Comparison of ENCODE assay signal across 26 mouse cellular contexts in the genomic region with DNA sequence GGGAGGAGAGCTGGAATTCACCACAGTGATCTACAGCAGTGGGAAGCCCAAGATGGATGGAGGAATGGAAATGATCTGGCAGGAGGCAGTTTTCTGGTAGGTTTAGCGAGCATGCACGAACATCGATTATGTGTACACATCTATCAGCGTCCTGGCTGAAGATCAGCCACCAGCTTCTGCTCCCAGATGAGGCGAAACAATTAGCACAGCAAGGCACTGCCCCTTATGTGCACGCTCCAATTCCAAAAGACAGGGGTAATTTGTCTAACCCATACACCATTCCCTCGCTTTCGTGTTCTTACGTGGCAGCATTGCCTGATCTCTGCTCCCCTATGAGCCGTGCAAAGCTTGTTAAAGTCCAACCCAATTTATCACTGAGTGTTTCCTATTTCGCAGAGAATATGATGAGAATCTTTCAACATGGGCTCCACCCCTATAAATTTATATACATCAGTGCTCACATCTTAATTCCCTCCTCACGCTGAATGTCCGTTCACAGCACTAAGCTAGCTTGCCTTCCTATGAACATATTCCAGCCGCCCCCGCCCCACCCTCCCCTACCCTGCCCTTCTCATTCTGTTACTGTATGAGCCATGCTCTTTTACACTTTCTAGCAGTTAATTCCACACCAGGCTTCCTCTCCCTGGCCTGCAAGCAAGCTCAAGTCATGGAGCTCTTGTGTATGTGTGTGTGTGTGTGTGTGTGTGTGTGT.
DNase-seq lines count a peak whose midpoint lies in the region; ATAC-seq lines count a peak whose summit lies in the region.
"Had no signal": no experiment of that assay in that cellular context is flagged by ENCODE, and none has a peak within 500 bp of the region (broad histone marks: within the 10 kb centered on the region; RNA-seq: fewer than 3 reads in every experiment).

No protein-coding gene starts in this region.

- 57% methylated on average over 15 of the region's 15 CpGs for WGBS in hindbrain, embryonic 15.5 days
- WGBS in neural tube, embryonic 15.5 days: 66% methylated on average over 15 of the region's 15 CpGs

- DNase-seq in Muller cell, postnatal 12 days (ENCODE audit: inconsistent ontology term): peak; percentile 79
- DNase-seq in brain, adult 2 months (ENCODE audit: low read depth, low spot score): peak; percentile 9
- no peak for DNase-seq in kidney, adult 11 months
- no peak for DNase-seq in cerebellum, postnatal 36 days
- DNase-seq in spleen, postnatal 4 days (ENCODE audit: low spot score in 2 of 2): no peak
- no peak for DNase-seq in left cerebral cortex, postnatal 36 days (ENCODE audit: low spot score in 2 of 2)
- DNase-seq: adrenal gland, adult 8-10 months; B cell, adult 2 months; cerebellum, adult 11 months; cerebellum, adult 9-10 months; forebrain, postnatal 0 days; heart, adult 2 months; heart, postnatal 14 days; kidney, postnatal 14 days; layer of hippocampus, adult 9-11 months; right cerebral cortex, postnatal 25 days had no signal

- H3K27me3 ChIP-seq in hindbrain, embryonic 15.5 days: no peaks in the 10 kb centered on the region
- no peaks in the 10 kb centered on the region for H3K27me3 ChIP-seq in neural tube, embryonic 15.5 days (replicated peaks)
- H3K27me3 ChIP-seq: embryonic facial prominence, embryonic 15.5 days; forebrain, embryonic 12.5 days; limb, embryonic 13.5 days; lung, embryonic 15.5 days had no signal

- H3K36me3 ChIP-seq in hindbrain, embryonic 15.5 days: no peaks in the 10 kb centered on the region
- no peaks in the 10 kb centered on the region for H3K36me3 ChIP-seq in neural tube, embryonic 15.5 days
- H3K36me3 ChIP-seq: embryonic facial prominence, embryonic 15.5 days; forebrain, embryonic 12.5 days; limb, embryonic 13.5 days; lung, embryonic 15.5 days had no signal

- no peak overlapping the region for H3K9ac ChIP-seq in hindbrain, embryonic 15.5 days
- no peak overlapping the region for H3K9ac ChIP-seq in neural tube, embryonic 15.5 days (replicated peaks)
- H3K9ac ChIP-seq: embryonic facial prominence, embryonic 15.5 days; forebrain, embryonic 12.5 days; forebrain, postnatal 0 days; limb, embryonic 13.5 days; lung, embryonic 15.5 days had no signal

- no peaks in the 10 kb centered on the region for H3K9me3 ChIP-seq in hindbrain, embryonic 15.5 days
- no peaks in the 10 kb centered on the region for H3K9me3 ChIP-seq in neural tube, embryonic 15.5 days (replicated peaks)
- H3K9me3 ChIP-seq: embryonic facial prominence, embryonic 15.5 days; forebrain, embryonic 12.5 days; limb, embryonic 13.5 days; lung, embryonic 15.5 days had no signal

- intact Hi-C loops in left cerebral cortex, postnatal 36 days (cut with DNase I): no loop called here

- peak overlapping the region; percentile 27 for H3K4me2 ChIP-seq in hindbrain, embryonic 15.5 days
- H3K4me2 ChIP-seq in neural tube, embryonic 15.5 days: peak overlapping the region; percentile 17
- H3K4me2 ChIP-seq: embryonic facial prominence, embryonic 15.5 days; forebrain, embryonic 12.5 days; limb, embryonic 13.5 days; liver, embryonic 11.5 days; lung, embryonic 15.5 days; midbrain, embryonic 11.5 days had no signal

- H3K27ac ChIP-seq in hindbrain, embryonic 15.5 days (replicated peaks): peak overlapping the region; percentile 6; the same call in 1 of the 2 replicates
- no peak overlapping the region for H3K27ac ChIP-seq in neural tube, embryonic 15.5 days (replicated peaks)
- H3K27ac ChIP-seq: embryonic facial prominence, embryonic 15.5 days; forebrain, embryonic 12.5 days; heart, adult 2 months; limb, embryonic 13.5 days; lung, embryonic 15.5 days had no signal

- no peak overlapping the region for H3K4me3 ChIP-seq in hindbrain, embryonic 15.5 days
- no peak overlapping the region for H3K4me3 ChIP-seq in neural tube, embryonic 15.5 days (replicated peaks)
- H3K4me3 ChIP-seq: embryonic facial prominence, embryonic 15.5 days; forebrain, embryonic 12.5 days; heart, adult 2 months; limb, embryonic 13.5 days; lung, embryonic 15.5 days had no signal

- H3K4me1 ChIP-seq in hindbrain, embryonic 15.5 days (replicated peaks): no peaks in the 10 kb centered on the region; the same call in 1 of the 2 replicates
- peaks cover 5% of the 10 kb centered on the region; the same call in 1 of the 2 replicates for H3K4me1 ChIP-seq in neural tube, embryonic 15.5 days
- H3K4me1 ChIP-seq: embryonic facial prominence, embryonic 15.5 days; forebrain, embryonic 12.5 days; limb, embryonic 13.5 days; lung, embryonic 15.5 days had no signal

- peak; percentile 87 for ATAC-seq in hindbrain, embryonic 15.5 days (ENCODE audit: low FRiP score, low read depth)
- peak; percentile 35 for ATAC-seq in neural tube, embryonic 15.5 days (ENCODE audit: low FRiP score)
- ATAC-seq: activated CD4-positive, CD25-positive, alpha-beta regulatory T cell, adult 4 months; forebrain, postnatal 0 days; intestine, postnatal 0 days had no signal

Comparison
In these comparisons a context has a peak if more than half of its experiments do, and no peak if none do; other contexts are left out.
1. DNase-seq: peak in Muller cell, postnatal 12 days (single experiment) and brain, adult 2 months (single experiment); none in kidney, adult 11 months (single experiment), cerebellum, postnatal 36 days (0 of 2), spleen, postnatal 4 days (0 of 2) and left cerebral cortex, postnatal 36 days (0 of 2).